Mouse (Mus musculus): ENCODE data around the gene Pappa. TPM values are rescaled to one million over a fixed set of nuclear protein-coding genes. Genes with fewer than 3 reads are reported as not detected.

Pappa gene
- total and polyA plus RNA-seq, 3 experiments = not detected

DNA sequence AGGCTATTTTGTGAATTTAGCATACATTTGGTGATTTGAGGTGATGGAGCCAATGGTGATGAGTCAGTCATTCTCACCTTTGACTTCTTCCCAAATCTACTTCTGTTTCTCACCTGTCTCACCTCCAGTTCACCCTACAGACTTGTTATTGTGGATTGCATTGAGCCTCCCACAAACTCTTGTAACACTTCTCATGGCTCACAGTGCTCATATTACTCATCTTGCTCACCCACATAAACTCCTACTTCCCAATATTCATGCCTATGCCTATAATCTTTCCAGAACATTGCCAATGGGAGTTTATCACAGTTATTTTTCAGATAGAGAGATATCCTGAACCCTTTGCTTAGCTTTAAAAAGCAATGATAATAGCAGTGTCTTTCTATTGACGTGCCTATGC lies 37.1 kb upstream of the Pappa start:
- no peaks in the 10 kb centered on the region for H3K36me3 ChIP-seq (replicated peaks in 1 of 2; ENCODE audit: control insufficient read depth in 1 of 2, insufficient read depth in 1 of 2, low read length in 1 of 2)
- H3K4me2 ChIP-seq (ENCODE audit: insufficient read depth, low read depth, poor library complexity, severe bottlenecking) = no peak overlapping the region
- H3K4me3 ChIP-seq (replicated peaks in 1 of 3; ENCODE audit: low read depth in 2 of 3, low read length in 2 of 3, poor library complexity in 1 of 3) = no peak overlapping the region
- no peaks in the 10 kb centered on the region for H3K27me3 ChIP-seq (replicated peaks)
- H3K4me1 ChIP-seq (ENCODE audit: control insufficient read depth in 1 of 2, insufficient read depth in 2 of 2) = no peaks in the 10 kb centered on the region
- dilution Hi-C loops (cut with MboI; ENCODE audit: extremely low pct_ligation_motif_present, extremely low pct_unique_long_range_greater_than_20kb, low sequenced_read_pairs) = no loop called here
- H3K79me2 ChIP-seq (replicated peaks; ENCODE audit: control insufficient read depth, extremely low read depth, insufficient read depth, poor library complexity, severe bottlenecking) = no peaks in the 10 kb centered on the region
- no peak overlapping the region for H3K27ac ChIP-seq (ENCODE audit: insufficient read depth, low read depth)
- in situ Hi-C loops (cut with MboI; ENCODE audit: low pct_ligation_motif_present, low pct_unique_long_range_greater_than_20kb, low sequenced_read_pairs) = no loop called here
- peaks cover 9% of the 10 kb centered on the region for H3K9me3 ChIP-seq (replicated peaks; ENCODE audit: low read length)
- no peak overlapping the region for H3K9ac ChIP-seq (ENCODE audit: insufficient read depth, low read depth)
- DNase-seq (ENCODE audit: extremely low read depth) = no peak
- TF ChIP-seq PAX5 (IDR thresholded peaks at IDR 0.05; ENCODE audit: low read length) = no peak
- no peak for TF ChIP-seq MYC (IDR thresholded peaks at IDR 0.05; ENCODE audit: low read depth, low read length)
- no peak for TF ChIP-seq KAT2A (IDR thresholded peaks at IDR 0.05; ENCODE audit: insufficient replicate concordance, low read length)
- TF ChIP-seq EP300 (IDR thresholded peaks at IDR 0.05; ENCODE audit: low read length) = no peak
- no peak for TF ChIP-seq POLR2A (IDR thresholded peaks at IDR 0.05; ENCODE audit: low read depth, low read length)
- TF ChIP-seq NRF1 (IDR thresholded peaks at IDR 0.05; ENCODE audit: low read depth, low read length) = no peak
- TF ChIP-seq TCF12 (IDR thresholded peaks at IDR 0.05; ENCODE audit: low read depth, low read length) = no peak
- no peak for TF ChIP-seq E2F4 (IDR thresholded peaks at IDR 0.05; ENCODE audit: insufficient replicate concordance, low read depth, low read length)
- no peak for TF ChIP-seq HCFC1 (IDR thresholded peaks at IDR 0.05; ENCODE audit: low read depth, low read length)
- TF ChIP-seq RCOR1 (conservative IDR thresholded peaks at IDR 0.05; ENCODE audit: low read depth, low read length) = no peak
- TF ChIP-seq IRF4 (IDR thresholded peaks at IDR 0.05; ENCODE audit: low read depth, low read length) = no peak
- TF ChIP-seq CHD2 (IDR thresholded peaks at IDR 0.05; ENCODE audit: low read length) = no peak
- no peak for TF ChIP-seq RAD21 (IDR thresholded peaks at IDR 0.05; ENCODE audit: low read depth, low read length)
- no peak for TF ChIP-seq POLR2AphosphoS2 (IDR thresholded peaks at IDR 0.05; ENCODE audit: low read depth, low read length)
- TF ChIP-seq USF1 (IDR thresholded peaks at IDR 0.05; ENCODE audit: low read depth, low read length) = no peak

DNA sequence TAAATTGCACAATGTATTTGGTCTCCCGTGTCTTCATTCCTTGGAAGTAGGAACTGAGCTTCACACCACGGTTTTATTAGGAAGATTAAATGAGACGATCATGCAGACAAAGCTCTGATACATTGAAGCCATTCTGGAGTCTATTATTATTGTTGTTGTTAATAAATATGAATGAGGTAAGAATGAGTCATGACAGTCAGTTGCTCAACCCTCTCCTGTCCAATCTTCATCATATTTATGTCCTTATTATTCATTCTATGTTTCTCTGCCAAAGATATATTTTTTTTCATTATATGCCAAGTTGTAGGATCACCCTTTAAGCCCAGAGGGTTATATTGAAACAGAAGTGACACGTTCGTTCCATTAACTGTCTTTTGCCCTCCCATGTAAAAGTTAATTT lies 36.4 kb upstream of the Pappa start:
- Histone ChIP-seq H3K4me2 (ENCODE audit: insufficient read depth, low read depth, poor library complexity, severe bottlenecking) (no peak overlapping the region), H3K9ac (ENCODE audit: insufficient read depth, low read depth) (no peak overlapping the region), H3K27me3 (replicated peaks) (no peaks in the 10 kb centered on the region), H3K4me3 (replicated peaks in 1 of 3; ENCODE audit: low read depth in 2 of 3, low read length in 2 of 3, poor library complexity in 1 of 3) (no peak overlapping the region), H3K4me1 (ENCODE audit: control insufficient read depth in 1 of 2, insufficient read depth in 2 of 2) (no peaks in the 10 kb centered on the region), H3K27ac (ENCODE audit: insufficient read depth, low read depth) (no peak overlapping the region), H3K9me3 (replicated peaks; ENCODE audit: low read length) (peaks cover 11% of the 10 kb centered on the region), H3K79me2 (replicated peaks; ENCODE audit: control insufficient read depth, extremely low read depth, insufficient read depth, poor library complexity, severe bottlenecking) (no peaks in the 10 kb centered on the region), H3K36me3 (replicated peaks in 1 of 2; ENCODE audit: control insufficient read depth in 1 of 2, insufficient read depth in 1 of 2, low read length in 1 of 2) (no peaks in the 10 kb centered on the region)
- in situ Hi-C loops (cut with MboI; ENCODE audit: low pct_ligation_motif_present, low pct_unique_long_range_greater_than_20kb, low sequenced_read_pairs) = no loop called here
- no peak for DNase-seq (ENCODE audit: extremely low read depth)
- dilution Hi-C loops (cut with MboI; ENCODE audit: extremely low pct_ligation_motif_present, extremely low pct_unique_long_range_greater_than_20kb, low sequenced_read_pairs) = no loop called here
- TF ChIP-seq NELFE (IDR thresholded peaks at IDR 0.05; ENCODE audit: low read depth, low read length) (no peak), MAZ (IDR thresholded peaks at IDR 0.05; ENCODE audit: low read depth, low read length) (no peak)
